Mouse (Mus musculus) telencephalon, adult 2 months (tissue): ENCODE results near the gene Bpifb5.
"Not testable (repeated sequence)": the region's sequence is repeated elsewhere in the genome, so short reads cannot be mapped to it uniquely, and the experiment has no call there.

ENCODE experiments used
- DNase-seq: peaks from one replicate; pipeline ENCODE4 v3.0.0-alpha.2; 2011; ENCODE audit warnings: low read depth, low spot score

Gene Bpifb5

DNA sequence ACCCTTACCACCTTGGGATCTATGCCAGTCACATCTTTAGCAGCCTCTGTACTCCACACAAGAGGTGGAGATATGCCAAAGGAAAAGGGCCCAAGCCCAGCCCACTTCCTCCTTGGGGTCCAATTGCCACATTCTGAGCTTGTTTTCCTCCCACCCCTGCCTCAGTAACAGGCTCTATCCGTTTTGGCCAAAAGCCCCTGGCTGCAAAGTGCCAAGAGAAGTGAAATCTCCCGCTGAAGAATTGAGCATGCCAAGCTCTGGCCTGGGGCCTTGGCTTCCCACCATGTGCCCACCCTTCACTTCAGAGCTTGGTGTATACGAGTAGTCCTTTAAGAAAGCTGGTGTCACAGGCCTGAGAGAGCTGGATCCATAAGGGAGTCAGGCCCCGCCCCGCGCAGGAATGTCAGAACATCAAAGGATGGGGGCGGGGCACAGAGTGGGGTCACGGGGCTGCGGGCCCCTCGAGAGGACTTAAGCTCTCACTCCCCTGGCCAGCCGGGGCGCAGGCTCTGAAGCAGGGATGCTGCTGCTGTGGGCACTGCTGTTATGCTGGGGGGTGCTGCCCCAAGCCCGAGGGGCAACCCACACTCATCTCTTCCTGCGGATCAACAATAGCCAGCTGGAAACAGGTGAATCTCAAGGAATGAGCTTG is at the start of gene Bpifb5:
Gene Bpifb5, plus strand, starts transcription at position 478 of the 652 bp plus-strand sequence.
- DNase-seq = no peak

DNA sequence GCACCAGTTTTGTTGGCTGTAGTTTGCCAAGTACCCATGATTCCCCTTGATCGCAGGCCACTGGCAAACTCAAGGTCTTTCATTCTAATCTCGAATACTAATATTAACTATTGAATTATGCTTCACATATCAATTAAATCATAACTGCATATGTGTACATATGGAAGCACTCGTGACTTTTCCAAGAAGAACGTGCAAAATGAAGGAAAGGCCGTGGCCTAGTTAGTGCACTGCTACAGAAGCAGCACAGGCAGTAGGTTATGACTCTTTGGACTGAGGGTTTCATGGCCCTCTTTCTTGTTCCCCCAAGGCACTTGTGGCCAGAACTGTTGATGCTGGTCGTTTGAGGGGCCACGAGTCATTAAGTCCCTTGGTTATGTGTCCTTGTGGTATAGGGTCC is 41.6 kb upstream of the Bpifb5 start:
- not testable (repeated sequence) for DNase-seq

DNA sequence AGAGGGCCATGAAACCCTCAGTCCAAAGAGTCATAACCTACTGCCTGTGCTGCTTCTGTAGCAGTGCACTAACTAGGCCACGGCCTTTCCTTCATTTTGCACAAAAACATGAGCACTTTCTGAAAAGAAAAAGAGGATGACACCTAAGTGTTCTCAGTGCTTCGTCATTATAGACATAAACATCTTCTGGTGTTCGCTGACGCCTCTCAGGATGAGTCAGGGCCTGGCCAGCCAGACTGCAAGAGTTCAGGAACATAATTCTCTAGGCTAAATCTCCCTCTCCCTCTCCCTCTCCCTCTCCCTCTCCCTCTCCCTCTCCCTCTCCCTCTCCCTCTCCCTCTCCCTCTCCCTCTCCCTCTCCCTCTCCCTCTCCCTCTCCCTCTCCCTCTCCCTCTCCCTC is 40.5 kb upstream of the Bpifb5 start:
- not testable (repeated sequence) for DNase-seq

DNA sequence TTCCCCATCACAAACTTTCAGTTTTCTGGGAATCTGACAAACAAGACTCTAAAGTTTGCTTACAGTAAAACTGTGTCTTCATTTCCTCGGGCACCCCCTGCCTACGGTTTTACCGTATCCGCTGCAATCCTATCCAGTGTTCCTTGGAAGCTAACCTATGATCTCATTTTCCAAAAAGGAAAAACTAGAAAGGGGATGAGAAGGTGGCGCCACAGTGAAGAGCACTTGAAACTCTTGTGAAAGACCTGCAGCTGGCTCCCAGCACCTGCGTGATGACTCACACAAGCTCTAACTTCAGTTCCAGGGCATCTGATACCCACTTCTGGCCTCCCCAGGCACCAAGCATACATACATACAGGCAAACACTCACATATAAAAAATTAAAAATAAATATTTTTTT is 38.2 kb upstream of the Bpifb5 start:
- DNase-seq = no peak

DNA sequence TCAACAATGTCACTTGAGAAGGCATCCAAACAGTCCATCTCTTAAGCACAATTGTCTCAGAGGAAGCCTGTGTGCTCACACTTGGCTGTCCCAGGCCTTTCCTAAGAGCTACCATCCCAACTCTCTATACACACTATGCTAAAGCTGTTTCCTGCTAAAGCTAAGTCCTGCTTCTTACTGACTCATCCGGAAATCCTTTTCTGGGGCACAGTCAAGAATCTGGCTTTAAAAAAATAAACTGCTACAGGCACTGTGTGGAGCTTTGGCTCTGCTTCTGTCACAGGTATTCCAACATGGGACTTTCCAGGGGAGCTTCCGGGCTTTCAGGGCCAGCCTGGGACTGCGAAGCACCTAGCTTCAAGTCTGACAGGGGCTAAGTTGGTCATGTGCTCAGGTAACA is 37.8 kb upstream of the Bpifb5 start:
- DNase-seq = no peak

DNA sequence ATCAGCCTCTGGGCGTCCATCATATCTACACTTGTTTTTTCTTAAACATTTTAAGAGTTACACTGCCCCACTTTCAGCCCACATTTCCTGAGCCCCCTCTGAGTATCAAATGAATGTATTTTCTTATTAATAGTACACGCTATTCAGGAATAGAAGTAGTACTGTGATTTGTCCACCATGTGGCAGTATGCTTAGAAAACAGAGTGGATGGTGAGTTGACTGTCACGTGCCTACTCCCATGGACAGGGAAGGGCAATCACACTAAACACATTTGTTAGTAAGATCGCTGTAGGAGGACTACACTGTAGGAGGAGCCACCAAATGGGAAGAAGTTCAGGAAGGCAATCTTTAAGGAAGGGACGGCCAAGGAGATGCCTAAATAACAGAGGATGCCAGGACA is 36.1 kb upstream of the Bpifb5 start:
- no peak for DNase-seq

DNA sequence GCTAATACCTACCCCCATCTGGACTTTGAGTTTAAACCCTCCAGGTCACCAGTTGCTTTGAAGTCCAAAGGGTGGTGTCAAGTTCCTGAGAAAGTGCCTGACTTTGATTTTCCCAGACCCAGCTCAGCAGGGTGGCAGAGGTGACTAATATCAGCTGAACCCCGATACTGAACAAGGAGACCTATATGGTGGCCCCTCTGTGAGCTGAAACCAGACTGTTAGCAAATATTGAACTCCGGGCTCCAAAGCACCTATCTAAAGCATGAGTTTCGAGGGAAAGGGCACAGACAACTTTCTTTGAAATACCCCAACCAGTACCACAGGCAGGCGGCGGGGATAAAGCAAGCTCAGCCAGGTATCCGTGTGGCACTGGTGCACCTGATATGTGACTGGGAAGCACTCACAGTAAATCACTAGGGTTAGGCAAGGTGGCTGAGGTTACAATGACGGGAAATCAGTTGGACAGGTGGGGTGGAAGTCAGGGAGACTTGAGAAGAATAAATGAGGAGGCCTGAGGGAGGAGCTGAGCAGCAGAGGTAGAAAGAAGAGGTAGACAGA is 33.6 kb upstream of the Bpifb5 start:
- DNase-seq = no peak

DNA sequence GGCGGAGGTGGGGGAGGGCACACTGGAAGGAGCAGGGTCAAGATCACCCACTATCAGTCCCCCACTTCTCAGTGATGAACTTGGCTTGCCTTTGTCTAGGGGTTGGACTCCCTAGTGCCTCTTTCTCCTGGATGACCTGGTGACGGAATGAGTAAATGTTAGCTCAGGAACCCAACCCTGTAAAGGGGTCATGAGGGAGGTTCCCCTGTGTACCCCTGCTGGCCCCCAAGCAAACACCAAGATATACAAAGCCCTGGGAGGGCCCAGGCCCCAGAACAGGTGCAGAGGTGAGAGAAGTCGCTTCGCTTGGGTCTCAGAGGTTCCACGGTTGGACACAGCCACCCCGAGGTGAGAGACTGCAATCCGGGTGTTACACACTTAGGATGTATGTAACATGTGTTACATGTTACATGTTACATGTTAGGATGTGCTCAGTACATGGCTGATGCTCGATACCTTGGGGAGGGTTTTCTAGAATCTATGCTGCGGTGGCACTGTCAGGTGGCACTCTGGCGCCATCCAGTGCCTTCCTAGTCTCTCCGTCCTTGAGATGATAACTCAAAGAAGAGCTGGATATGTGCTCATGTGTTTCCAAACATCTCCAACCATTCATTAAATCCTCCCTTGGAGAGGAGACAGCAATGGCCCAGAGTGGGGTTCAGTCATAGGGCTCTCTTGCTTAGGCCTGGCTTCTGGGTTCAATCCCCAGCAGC is 32.8 kb upstream of the Bpifb5 start, which contains the start of gene Bpifb1:
Gene Bpifb1, plus strand, starts transcription at position 273 of the 713 bp plus-strand sequence.
- DNase-seq = no peak

DNA sequence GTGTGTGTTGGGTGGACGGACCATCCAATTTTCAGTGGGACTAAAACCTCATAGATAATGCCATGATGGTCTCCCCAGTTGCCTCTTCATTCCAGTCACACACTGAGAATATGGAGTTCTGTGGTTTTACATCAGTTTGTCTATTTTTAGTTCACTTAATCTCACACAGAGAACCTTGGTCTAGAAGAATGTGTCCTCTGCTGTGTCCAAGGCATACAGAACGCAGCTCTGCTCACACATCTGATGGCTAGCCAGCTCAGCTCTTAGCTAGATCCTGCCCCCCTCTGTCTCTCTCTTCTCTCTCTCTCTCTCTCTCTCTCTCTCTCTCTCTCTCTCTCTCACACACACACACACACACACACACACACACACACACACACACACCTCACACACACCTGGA is 31.4 kb upstream of the Bpifb5 start:
- no peak for DNase-seq

DNA sequence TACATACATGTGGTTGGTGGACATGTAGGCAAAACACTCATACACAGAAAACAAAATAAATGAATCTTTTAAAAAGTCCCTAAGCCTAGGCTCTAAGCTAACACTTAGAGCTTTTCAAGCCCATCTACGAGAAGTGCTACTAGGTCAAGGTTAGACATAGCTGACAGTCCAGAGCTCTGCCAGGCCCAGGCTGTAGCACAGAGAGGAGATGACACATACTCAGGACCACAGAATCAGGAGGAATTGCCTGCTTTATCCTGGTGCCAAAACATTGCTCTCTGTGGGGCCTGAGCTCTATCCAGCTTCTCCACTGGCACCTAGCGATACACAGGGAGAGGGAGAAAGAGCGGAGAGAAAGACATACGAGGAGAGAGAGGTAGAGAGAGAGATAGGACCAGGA is 30.5 kb upstream of the Bpifb5 start:
- DNase-seq = no peak

DNA sequence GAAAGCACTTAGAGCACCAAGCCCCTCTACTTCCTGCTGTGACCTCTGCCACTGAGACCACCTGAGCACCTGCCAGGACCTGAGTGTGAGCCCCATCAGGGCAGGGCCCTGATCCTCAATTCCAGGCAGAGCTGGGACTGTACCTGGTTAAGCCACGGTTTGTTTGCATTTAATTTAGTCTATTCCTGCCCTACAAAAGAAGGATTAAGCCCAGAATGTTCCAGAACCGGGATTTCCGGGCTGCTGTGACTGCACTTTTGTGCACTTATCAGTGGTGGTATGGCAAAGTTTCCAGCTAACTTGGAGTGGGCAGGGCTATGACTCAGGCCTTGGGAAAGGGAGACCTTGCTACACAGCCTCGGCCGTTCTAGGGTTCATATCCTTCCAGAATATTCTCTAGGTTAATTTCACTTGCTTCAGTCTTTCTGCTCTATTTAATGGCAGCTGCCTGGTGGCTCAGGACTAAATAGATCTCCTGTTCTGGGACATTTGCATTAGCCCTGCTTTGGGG is 29.5 kb upstream of the Bpifb5 start:
- no peak for DNase-seq

DNA sequence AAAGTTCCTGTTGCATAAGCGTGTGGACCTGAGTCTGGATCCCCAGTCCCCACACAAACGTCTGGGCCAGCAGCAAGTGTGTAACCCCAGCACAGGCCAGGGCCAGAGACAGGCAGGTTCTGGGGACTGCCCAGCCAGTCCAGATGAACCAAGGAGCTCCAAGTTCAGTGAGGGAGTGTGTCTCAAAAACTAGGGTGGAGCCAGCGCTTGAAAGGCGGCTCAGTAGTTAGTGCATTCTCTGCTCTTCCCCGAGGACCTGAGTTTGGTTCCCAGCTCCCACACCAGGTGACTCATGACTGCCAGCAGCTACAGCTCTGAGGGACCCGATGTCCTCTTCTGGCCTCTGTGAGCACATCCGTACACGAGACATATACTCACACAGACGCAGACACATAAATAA is 26.5 kb upstream of the Bpifb5 start:
- DNase-seq = no peak

DNA sequence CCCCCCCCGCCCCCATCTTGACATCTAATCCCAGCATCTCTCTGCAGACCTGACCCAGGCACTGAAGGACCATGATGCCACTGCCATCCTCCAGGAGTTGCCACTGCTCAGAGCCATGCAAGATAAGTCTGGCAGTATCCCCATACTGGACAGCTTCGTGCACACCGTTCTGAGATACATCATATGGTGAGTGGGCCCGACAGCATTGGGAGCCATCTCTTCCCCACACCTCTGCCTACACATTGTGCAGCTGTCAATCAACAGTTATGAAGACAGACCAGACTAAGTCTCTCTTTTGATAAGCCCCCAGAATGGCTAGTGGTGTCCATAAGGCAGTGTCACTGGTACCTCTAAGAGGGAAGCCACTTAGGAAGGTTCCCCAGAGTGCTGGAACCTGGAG is 18.9 kb upstream of the Bpifb5 start:
- DNase-seq = no peak

DNA sequence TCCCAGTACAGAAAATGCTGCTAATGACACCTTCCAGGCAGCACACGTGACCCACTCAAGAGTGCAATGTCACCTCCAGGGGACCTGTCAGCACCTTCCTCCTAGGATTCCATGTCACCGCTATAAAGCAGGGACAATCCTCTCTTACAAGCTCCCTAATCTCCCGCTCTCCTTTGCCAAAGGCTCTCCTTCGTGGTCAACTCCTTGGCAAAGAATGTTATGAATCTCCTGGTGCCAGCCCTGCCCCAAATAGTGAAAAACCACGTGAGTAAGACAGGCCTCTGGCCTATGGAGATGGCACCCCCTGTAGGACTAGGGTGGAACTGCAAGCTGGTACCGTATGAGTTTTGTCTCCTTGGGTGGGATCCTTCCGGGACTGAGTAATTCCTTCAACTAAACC is 16.6 kb upstream of the Bpifb5 start:
- DNase-seq = no peak

DNA sequence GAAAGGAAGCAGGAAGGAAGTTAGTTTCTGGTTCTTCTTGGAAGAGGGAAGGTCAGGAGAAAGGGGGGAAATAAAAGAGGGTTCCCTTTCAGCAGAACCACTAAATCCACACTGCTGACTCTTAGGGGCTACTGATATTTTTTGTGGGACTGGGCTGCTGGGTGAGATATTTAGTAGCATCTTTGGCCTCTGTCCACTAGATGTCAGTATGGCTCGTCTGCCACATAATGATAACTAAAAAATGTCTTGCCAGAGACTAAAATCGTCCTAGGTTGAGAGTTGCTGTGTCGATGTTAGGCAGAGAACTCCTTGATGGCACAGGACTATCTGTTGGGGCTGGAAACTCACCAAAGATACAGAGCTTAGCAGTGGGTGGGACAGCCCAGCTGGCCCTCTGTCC is 14.4 kb upstream of the Bpifb5 start:
- peak; percentile 33 for DNase-seq

DNA sequence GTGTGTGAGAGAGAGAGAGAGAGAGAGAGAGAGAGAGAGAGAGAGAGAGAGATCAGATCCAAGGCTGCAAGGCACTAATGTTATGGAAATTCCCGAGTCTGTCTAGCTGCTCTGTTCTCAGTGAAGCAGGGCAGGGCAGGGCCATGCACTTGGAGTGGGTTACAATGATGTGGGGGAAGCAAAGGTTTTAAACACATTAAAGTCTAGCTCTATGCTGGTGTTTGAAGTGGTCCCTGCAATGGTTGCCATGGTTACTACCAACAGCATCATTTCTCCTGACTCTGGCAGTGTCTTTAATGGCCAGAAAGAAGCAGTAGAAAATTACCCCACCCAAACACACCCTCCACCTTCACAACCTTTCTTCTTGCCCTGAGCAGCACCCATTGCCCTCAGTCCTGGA is 12.4 kb upstream of the Bpifb5 start:
- no peak for DNase-seq

DNA sequence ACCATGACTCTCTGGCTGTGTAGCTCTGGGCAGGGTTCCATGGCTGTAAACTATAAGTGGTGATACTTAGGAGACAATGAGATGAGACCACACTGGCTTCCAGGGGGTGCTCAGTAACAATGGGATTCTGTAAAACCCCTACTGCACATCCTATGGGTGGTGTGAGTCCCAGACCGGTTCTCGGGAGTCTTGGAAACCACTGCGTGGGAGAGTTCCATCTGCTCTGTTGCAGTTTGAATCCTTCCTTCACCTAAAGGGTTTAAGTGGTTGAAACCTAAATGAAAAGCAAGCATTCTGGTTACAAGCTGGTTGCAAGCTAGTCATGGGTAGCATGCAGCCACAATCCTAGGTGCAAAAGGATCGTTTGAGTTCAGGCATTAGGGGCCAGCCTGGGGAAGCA is 11.7 kb upstream of the Bpifb5 start:
- DNase-seq = peak; percentile 70

DNA sequence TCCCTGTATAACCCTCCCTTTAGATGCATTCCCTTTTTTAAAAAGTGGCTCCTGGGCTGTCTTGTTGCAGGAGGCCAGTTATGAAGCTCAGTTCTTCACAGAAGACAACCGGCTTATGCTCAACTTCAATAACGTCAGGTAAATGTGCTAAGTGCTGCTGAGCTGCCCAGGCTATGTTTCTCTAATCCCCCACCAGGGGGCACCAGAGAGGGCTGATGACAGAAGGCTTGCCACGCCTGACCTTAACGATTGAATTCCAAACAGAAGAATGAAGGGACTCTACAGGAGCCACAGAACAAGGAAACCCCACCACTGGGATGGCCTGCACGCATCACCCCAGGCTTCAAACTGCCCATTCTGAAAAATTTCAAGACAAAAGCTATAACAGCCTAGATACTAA is 8.4 kb upstream of the Bpifb5 start:
- no peak for DNase-seq

DNA sequence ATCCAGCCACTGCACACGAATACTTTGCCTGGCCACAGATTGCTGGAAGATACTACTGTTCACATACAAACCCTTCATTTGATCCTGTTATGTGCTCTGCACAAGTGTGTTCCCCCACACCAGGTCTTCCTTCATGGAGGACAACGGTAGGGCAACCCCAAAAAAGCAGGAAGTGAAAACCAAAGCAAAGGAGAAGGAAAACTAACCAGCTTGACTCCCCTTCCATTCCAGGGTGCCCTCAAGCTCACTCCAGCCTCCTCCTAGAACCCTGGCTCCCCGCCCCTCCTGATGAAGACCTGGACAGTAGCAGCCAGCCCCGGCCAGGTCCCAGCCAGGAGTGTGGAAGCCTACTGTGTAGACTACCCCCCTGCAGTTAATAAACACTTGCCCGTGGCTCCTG is 3.6 kb upstream of the Bpifb5 start:
- no peak for DNase-seq

DNA sequence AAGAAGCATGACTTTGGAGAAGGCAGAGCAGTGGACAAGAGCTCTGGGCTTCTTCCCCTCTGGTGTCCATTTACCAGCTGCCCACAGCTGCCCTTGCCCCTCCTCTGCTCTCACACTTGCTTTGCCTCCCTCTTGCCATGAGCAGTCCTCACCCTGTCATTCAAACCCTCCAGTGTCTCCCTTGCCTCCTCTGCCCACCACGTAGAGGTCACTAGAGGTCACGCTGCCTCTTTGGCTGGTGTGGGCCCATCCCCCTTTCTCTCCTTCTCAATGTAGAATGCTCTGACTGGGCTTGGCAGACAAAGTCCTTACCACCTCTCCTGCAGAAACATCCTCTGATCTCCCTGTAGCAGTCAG is 353 bp downstream of the Bpifb5 start:
- DNase-seq = no peak

DNA sequence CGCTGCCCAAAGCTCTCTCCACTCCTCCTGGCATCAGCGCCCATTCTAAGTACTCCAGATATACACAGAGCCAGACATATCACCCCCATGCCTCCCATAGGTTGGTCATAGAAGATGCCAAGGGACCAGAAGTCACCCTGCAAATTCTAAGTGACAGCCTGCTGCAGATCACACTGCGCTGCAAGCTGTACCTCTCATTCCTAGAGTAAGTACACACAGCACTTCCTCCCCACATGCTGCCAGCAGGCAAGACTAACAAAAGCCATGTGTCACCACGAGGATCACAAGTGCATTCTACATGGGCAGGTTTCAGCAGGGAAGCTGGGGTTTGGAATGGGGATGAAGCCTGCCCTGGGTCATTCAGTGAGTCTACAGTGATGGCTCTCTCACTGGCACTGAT is 3.4 kb downstream of the Bpifb5 start:
- no peak for DNase-seq

DNA sequence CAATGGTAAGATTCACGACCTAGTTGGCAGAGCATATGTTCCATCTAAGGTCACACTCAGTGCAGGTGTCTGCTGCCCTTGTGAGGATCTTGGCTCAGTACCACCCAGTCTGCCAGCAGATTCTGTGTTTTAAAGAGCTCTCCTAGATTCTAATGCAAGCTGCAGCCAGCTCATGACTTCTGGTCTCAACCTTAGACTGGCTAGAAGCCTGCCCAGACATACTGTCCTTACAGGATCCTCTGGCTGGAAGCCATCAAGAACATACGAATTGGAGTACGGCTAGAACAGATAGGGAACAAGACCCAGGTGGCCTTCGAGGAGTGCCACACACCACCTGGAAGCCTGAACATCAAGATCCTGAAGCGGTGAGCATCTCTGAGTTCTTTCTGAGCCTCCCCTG is 4.3 kb downstream of the Bpifb5 start:
- no peak for DNase-seq

DNA sequence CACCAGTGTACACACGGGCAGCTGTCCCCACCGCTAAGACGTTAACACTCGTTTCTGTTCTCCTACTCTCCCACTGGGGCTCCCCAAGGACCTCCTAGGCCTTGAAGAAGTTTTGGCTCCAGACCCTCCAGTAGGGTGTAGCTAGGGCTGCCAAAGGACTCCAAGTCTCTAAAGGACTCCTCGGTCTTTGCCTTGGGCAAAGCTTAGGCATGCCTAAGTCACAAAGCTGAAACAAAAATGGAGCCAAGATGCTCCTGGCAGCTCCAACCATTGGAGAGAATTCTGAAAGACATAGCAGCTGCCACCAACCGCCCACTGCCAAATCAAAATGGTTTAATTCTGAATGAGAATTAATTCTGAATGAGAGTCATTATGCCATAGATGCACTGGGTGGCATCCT is 9.9 kb downstream of the Bpifb5 start:
- peak; percentile 34 for DNase-seq
